Mouse (Mus musculus) neural tube, embryonic 15.5 days (tissue): Measurements from ENCODE around the gene Gm21541. TPM values are rescaled to one million over a fixed set of nuclear protein-coding genes. Genes with fewer than 3 reads are reported as not detected.
"Not testable (repeated sequence)": the region's sequence is repeated elsewhere in the genome, so short reads cannot be mapped to it uniquely, and the experiment has no call there.

Source experiments
- ATAC-seq: fragments of 200-750 bp; cut with Nextera tagmentation; 2 replicates; pipeline ENCODE4 v1.8.0; 2017; ENCODE audit warnings: mild to moderate bottlenecking, moderate TSS enrichment, moderate library complexity; ENCODE audit not compliant: low FRiP score
- H3K27ac ChIP-seq: fragments of 300-500 bp; sonication (generic); replicated peaks from 2 replicates; pipeline ENCODE4 v1.5.1; 2015; ENCODE audit warnings: mild to moderate bottlenecking, inconsistent platforms
- H3K27me3 ChIP-seq: fragments of 300-500 bp; sonication (generic); replicated peaks from 2 replicates; pipeline ENCODE4 v1.6.1; 2015; ENCODE audit warnings: inconsistent platforms
- H3K36me3 ChIP-seq: fragments of 300-500 bp; sonication (generic); 2 replicates; pipeline ENCODE4 v1.6.1; 2015; ENCODE audit warnings: inconsistent platforms
- H3K4me1 ChIP-seq: fragments of 300-500 bp; sonication (generic); 2 replicates; pipeline ENCODE4 v1.6.1; 2015; ENCODE audit warnings: inconsistent platforms
- H3K4me2 ChIP-seq: fragments of 300-500 bp; sonication (generic); 2 replicates; pipeline ENCODE4 v1.6.1; 2015; ENCODE audit warnings: inconsistent platforms, mild to moderate bottlenecking, moderate library complexity
- H3K4me3 ChIP-seq: fragments of 300-500 bp; sonication (generic); replicated peaks from 2 replicates; pipeline ENCODE4 v1.5.1; 2015; ENCODE audit warnings: mild to moderate bottlenecking, inconsistent platforms
- H3K9ac ChIP-seq: fragments of 300-500 bp; sonication (generic); replicated peaks from 2 replicates; pipeline ENCODE4 v1.6.1; 2015; ENCODE audit warnings: mild to moderate bottlenecking, inconsistent platforms
- H3K9me3 ChIP-seq: fragments of 300-500 bp; sonication (generic); replicated peaks from 2 replicates; pipeline ENCODE4 v1.6.1; 2016; ENCODE audit warnings: inconsistent platforms
- WGBS: fragments of 180-500 bp; shearing (Covaris S2); methylation state at CpG from one replicate; pipeline ENCODE4 v1.1.7; 2015; ENCODE audit warnings: mixed read lengths; 5-methylcytosine and 5-hydroxymethylcytosine counted together
- polyA plus RNA-seq: library from polyadenylated mRNA; unstranded; fragments of >200 nt; fragmentation: Nextera tagmentation; extraction: Ambion mirVana; gene quantifications from 2 replicates; pipeline ENCODE4 v1.2.1, GENCODE M21; 2015

Gm21541 gene
- 4.0 TPM in 1 of 2 replicates, not detected in the other for polyA plus RNA-seq

- H3K36me3 ChIP-seq, H3K9ac ChIP-seq, H3K4me2 ChIP-seq, H3K4me1 ChIP-seq, H3K4me3 ChIP-seq, H3K27ac ChIP-seq, H3K9me3 ChIP-seq, ATAC-seq, H3K27me3 ChIP-seq: not testable (repeated sequence)
- WGBS: no CpG with 5 or more reads among the region's 5 CpGs
Measured at GRCm38 (mm10) chr4:41903310-41903709, at the start of gene Gm21541. TSS of gene Gm21541 (plus strand) at chr4:41903610.

GRCm38 (mm10) chr4:41941272-41941671 lies 37.9 kb downstream of the Gm21541 start, which contains the start of gene Gm20878:
TSS of gene Gm20878 (plus strand) at chr4:41941572.
- H3K9me3 ChIP-seq, H3K9ac ChIP-seq, H3K27me3 ChIP-seq, ATAC-seq, H3K4me2 ChIP-seq, H3K4me3 ChIP-seq, H3K4me1 ChIP-seq, H3K36me3 ChIP-seq, H3K27ac ChIP-seq: not testable (repeated sequence)
- WGBS: no CpG with 5 or more reads among the region's 8 CpGs

Other genes starting within 250 kb of the Gm21541 start
- gene Cntfr, start 206.5 kb upstream of the Gm21541 start, polyA plus RNA-seq: 23.1 and 27.2 TPM in 2 replicates
- 52.6 and 56.6 TPM in 2 replicates for gene Il11ra1, start 203.6 kb upstream of the Gm21541 start, polyA plus RNA-seq
- gene Rpp25l, start 190.1 kb upstream of the Gm21541 start, polyA plus RNA-seq: 59.3 and 61.1 TPM in 2 replicates
- gene Dctn3, start 180.4 kb upstream of the Gm21541 start, polyA plus RNA-seq: 271 and 320 TPM in 2 replicates
- 1.1 and 1.6 TPM in 2 replicates for gene Arid3c, start 172.5 kb upstream of the Gm21541 start, polyA plus RNA-seq
- 48.4 and 54.8 TPM in 2 replicates for gene Galt, start 148.4 kb upstream of the Gm21541 start, polyA plus RNA-seq
- gene Sigmar1, start 147.5 kb upstream of the Gm21541 start, polyA plus RNA-seq: 92.1 and 97.3 TPM in 2 replicates
- gene Ccl27a, start 129.4 kb upstream of the Gm21541 start, polyA plus RNA-seq: 213 and 281 TPM in 2 replicates
- 10.5 and 11.7 TPM in 2 replicates for gene Gm20878, start 38.0 kb downstream of the Gm21541 start, polyA plus RNA-seq
- gene Fam205a4, start 62.4 kb downstream of the Gm21541 start, polyA plus RNA-seq: 1.5 and 1.6 TPM in 2 replicates
- gene Gm21093, start 131.1 kb downstream of the Gm21541 start, polyA plus RNA-seq: not detected in 2 replicates
- gene Gm3893, start 187.6 kb downstream of the Gm21541 start, polyA plus RNA-seq: not detected in 2 replicates
- not detected in 2 replicates for gene Gm13304, start 211.2 kb downstream of the Gm21541 start, polyA plus RNA-seq
- 3.2 and 4.3 TPM in 2 replicates for gene Gm13306, start 249.8 kb downstream of the Gm21541 start, polyA plus RNA-seq